Mouse (Mus musculus) ES-Bruce4 (cell line): ENCODE measurements around the gene Setd3.

Experiments
- CTCF ChIP-seq: IDR thresholded peaks from one replicate; pipeline ENCODE4 v1.8.1; 2011; ENCODE audit warnings: low read depth, low read length
- EP300 ChIP-seq: IDR thresholded peaks from 2 replicates; pipeline ENCODE4 v1.6.1; 2011; ENCODE audit warnings: low read depth, low read length; ENCODE audit not compliant: insufficient read depth
- POLR2A ChIP-seq: IDR thresholded peaks from one replicate; pipeline ENCODE4 v1.8.1; 2011; ENCODE audit warnings: low read length; ENCODE audit not compliant: insufficient read depth

DNA sequence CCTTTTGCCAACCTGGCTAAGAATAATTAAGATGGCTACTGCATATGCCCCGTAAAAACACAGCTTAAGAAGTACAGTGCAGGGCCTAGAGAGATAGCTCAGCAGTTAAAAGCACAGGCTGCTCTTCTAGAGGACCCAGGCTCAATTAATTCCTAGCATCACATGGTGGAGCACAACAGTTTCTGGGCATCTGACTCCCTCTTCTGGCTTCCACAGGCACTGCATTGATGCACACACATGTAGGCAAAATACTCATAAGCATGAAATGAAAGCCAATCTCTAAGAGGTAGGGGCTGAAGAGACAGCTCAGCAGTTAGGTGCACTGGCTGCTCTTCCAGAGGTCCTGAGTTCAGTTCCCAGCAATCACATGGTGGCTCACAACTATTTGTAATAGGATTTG is 17.1 kb downstream of the Setd3 start:
- TF ChIP-seq POLR2A, result no peak
- no peak for TF ChIP-seq EP300
- TF ChIP-seq CTCF, result peak; percentile 23
